Mouse (Mus musculus) liver, embryonic 14.5 days (tissue): ENCODE data around the gene Mrpl54.

ENCODE experiments used
- CTCF ChIP-seq: IDR thresholded peaks from 2 replicates; pipeline ENCODE4 v1.5.1; 2016; ENCODE audit warnings: antibody characterized with exemption, low read depth, control low read depth
- EP300 ChIP-seq: IDR thresholded peaks from 2 replicates; pipeline ENCODE4 v1.6.1; 2016; ENCODE audit warnings: antibody characterized with exemption, low read depth

DNA sequence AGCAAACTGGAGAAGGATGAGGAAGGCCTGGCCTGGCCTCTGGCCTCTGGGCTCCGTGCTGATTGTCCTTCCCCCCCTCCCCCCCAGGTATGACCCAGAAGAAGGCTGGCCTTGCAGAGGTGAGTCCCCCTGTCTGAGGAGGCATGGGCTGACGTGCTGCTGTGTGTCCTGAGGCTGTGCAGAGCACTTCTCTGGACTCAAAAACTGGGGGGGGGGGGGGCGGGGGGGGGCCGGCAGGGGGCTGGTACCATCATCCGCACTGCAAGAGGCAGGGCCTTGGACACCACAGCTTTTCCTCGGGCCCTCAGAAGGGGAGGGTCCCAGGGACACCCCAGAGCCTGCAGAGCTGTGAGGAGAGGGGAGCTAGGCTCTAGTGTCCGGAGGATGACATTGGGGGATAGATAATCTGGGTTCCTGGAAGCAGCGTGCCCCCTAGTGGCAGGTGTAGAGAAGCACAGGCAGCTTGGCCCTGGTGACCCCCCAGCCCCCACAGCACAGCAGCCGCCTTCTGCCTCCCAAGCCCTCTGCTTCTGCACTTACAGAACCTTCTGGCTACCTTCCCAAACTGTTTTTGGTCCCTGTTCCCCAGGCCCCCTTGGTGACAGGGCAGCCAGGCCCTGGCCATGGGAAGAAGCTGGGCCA, 38.0 kb upstream of the Mrpl54 start:
- TF ChIP-seq CTCF, result peak; percentile 96
- TF ChIP-seq EP300, result no peak
